Mouse (Mus musculus): ENCODE results near the gene Neurl3.

DNA sequence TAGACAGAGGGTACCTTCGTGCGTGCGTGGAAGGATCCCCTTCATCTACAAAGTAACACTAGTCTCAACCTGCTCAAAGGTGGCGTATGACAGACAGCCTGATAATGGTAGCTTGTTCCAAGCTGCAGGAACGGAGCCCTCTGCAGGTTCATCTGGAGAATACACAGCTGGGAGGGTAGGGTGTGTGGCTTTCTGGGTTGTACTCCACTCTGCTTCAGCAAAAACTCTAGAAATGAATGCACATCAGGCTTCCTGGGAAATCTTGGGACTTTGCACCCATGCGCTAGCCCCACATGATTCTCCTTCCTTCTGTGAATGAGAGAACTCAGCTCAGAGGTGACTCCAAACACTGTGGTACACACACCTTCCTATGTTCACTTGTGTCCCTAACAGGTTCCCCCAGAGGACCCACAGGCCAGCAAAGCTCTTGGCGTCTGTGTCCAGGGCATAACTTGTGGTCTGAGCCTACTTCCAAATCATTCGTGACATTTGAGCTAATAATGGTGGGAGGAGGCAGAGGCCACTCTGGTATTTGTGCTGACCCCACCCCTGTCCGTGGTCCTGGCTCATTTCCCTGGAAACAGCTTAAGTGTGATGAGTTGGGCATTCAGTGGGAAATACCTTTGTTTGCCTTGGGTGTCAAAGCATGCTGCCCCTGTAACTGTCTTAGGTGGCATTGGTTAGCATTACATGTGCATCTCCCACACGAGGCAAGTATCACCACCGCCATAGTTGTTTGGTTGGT is 47.5 kb upstream of the Neurl3 start:
- TF ChIP-seq MAFK (IDR thresholded peaks at IDR 0.05; ENCODE audit: insufficient read depth, low read depth, low read length) (no peak), HCFC1 (IDR thresholded peaks at IDR 0.05; ENCODE audit: borderline replicate concordance, insufficient read depth, low read length) (no peak), CHD2 (IDR thresholded peaks at IDR 0.05; ENCODE audit: low read depth, low read length) (no peak)
